Mouse (Mus musculus) cerebellum, postnatal 25 days (tissue): ENCODE measurements around the gene Pam.
"Not testable (repeated sequence)": the region's sequence is repeated elsewhere in the genome, so short reads cannot be mapped to it uniquely, and the experiment has no call there.

ENCODE experiments used
- DNase-seq, 2 experiments: peaks; one replicate each; pipeline ENCODE4 v3.0.0; 2021; ENCODE audit warnings: mixed read lengths in 2 of 2

Gene Pam

DNA sequence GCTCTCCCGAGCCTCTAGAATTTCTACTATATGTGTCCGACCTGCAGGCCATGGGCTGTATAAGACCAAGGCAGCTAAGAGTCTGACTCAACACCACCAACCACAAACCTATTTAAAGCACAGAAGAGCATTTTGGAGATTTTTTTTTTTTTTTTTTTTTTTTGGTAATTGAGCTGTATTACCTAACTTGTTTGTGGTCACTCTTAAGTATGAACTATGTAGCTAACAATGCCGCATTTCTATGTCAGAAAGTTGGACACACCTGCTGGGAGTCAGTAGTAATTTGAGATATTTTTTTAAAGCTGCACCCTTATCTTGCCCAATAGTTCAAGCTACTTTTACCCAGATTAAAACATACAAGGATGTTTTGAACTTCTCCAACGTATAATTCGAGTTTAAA, 66.4 kb downstream of the Pam start:
- no peak for DNase-seq

DNA sequence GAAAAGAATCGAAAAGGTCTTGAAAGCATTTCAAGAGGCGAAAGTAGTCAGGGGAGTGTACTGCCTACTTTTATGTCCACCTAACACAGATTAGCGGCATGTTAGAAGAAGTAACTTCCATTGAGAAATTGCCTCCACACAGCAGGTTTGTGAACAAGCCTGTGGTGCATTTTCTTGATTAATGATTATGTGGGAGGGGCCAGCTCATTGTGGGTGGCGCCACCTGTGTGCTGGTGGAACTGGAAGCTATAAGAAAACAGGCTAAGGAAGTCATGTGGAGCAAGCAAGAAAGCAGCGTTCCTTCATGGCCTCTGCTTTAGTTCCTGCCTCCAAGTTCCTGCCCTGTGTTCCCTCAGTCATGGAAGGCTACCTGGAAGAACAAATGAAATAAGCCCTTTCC, 67.0 kb downstream of the Pam start:
- DNase-seq, result no peak

DNA sequence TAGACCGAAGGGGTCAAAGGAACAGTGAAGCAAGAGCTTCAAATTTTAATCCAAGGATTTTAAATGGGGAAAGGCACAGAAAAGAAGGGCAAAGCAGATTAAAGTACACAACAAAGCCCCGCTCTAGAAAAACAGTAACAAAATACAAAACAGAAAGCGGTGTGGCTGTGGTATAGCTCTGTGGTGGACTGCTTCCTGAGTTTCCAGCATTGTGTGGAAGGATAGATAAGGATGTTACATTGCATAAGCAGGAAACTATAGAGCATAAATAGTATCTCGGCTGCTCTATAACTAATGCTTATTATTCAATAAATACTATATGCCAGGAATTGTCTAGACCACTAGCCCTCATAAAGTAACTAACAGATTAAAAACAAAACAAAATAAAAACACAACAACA, 67.5 kb downstream of the Pam start:
- no peak for DNase-seq

DNA sequence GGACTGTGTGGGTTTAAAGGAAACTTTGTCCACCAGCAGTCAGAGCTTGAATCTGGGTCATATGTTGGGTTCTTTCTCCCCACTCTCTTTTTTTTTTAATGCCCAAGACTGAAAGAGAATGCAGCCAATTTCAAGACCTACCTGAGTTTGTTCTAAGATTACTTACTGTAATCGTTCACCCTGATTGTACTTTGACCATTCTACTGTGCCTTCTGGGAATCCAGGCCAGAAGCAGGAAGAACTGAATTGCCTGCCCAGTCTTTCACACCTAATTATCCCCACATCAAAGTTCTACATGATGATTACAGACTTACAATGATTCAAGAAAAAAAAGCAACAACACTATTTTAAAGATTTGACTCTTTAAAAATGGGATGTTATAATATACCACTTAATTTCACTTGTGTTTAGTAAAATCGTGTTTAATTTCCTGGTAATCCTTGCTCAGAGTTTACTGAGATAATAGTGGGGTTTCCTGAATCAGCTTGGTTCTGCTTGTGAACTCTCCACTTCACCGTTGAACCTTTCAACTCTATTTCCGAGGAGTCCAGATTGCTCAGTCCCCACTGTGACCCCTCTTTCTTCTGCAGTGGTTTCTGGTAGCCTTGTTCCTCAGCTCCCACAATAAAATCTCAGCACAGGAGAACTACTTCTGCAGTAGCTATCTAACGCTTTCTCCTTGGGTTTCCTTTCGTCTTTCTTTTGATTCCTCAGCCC, 69.4 kb downstream of the Pam start:
- no peak for DNase-seq

DNA sequence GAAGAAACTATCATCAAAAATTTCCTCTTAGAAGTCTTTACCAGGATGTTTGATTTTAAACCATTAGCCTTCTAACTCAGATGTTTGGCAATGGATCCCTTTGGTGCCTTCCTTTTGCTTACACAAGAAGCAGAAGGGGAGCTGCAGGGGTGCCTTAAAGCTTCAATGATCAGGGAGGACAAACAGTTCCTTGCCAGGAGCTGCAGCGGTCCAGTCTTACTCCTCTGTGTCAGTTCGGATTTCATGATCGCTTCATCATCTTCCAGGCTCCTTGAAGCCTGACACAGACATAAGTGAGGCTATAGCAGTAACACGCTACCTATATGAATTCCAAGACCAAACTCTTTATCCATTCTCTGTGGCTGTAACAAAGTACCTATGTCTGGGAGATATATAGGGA, 71.6 kb downstream of the Pam start:
- DNase-seq, result no peak

DNA sequence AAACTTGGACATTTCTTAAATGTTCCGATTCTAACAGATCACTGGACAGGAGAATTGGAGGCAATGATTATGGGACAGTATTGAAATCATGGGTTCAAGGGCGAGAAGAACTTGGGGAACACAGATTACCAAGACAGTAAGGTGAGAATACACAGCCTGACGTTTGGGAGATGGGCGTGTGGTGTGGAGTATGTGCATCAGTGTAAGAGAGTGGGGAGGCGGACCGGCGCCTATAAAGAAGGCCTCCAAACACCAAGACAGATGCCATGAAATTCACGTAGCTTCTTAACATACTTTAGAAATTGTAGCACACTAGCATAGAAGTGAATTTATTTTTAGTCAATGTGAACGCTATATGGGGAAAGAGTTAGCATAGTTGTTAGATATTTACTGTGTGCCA, 76.5 kb downstream of the Pam start:
- DNase-seq, result no peak

DNA sequence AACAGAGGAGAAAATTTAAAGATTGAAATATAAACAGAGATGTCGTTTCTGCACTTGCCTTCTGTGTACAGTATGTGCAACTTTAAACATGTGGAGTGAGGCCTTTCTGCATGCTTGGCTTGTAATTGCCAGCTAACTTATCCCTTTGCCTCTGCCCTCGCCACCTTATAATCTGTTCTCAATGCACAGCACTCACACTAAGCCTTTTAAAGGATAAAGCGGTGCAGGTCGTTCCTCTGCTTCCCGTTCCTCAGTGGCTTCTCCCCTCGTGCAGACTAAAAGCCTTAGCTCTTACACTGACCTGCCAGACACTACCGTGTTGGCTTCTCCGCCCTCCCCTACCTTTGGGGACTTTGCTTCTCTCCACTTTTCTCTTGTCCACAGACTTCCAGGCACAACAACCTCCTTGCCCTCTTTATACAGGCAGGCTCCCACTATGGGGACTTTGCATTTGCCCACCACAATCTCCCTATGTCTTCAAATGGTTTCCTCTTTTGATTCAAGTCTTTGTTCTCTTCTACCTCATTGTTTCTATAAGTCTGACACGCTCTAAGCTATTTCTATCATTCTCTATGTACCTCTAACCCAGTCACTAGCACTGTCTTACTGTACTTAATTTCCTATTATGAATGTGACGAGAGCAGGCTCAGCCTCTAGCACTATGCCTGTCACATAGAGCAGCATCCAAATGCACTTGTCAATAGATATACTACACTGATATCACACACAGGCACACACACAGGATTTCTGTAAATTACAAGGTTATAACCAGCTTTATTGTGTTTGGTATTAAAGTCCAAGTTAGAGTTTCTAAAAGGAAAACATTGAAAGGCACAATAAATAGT, 79.2 kb downstream of the Pam start:
- no peak for DNase-seq

DNA sequence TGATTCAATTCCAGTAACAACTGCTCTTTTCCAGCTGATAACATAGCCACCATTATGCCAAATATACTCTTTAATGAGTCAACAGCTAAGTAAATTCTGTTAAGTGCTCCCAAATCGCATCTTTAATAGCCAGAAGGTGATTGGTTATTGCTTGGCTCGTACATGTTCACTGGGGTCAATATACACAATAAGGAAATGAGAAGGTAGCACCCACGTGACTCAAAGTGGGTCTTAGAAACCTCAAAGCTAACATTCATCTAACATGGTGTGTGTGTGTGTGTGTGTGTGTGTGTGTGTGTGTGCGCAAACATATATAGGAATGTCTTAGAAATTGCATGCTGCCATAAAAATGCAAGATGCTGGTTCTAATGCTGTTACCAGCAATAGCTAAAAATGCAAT, 79.9 kb downstream of the Pam start:
- DNase-seq, result no peak

DNA sequence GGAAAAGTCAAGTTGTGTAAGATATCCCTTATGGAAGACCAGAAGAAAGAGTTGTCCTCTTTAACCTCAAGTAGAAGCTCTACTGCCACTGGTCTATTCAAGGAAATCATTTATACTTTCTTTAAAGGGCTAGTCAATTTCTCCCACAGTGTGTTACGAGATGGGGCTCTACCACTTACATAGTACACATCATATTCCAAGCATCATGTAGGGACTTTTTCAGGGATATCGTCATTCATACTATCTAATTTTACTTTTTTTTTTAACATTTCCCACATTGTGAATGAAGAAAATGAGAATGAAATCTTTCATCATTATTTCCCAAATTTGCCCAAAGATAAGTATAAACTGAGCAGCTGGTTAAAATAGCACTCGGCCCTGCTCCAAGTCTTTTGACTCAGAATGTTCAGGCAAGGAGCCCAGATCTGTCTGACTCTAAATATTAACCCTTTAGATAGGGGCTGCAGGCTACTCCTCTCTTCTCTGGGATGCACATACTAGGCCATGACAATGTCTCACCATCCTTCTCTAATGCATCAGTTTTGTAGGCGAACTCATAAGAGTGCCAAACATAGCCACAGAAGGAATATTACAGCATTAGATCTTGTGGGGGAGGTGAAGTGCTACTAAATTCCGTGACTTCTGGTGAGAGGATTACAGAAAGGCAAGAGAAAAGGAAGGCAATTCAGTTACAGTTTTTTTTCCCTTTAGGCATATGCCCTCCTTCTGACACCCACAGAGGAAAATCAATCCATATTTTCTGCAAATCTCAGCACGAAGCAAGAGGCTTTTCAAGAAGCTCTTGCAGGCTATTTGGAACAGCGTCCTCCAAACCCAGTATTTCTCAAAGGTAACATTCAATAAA, 92.7 kb downstream of the Pam start:
- peak; percentile 17 to 57 for DNase-seq

DNA sequence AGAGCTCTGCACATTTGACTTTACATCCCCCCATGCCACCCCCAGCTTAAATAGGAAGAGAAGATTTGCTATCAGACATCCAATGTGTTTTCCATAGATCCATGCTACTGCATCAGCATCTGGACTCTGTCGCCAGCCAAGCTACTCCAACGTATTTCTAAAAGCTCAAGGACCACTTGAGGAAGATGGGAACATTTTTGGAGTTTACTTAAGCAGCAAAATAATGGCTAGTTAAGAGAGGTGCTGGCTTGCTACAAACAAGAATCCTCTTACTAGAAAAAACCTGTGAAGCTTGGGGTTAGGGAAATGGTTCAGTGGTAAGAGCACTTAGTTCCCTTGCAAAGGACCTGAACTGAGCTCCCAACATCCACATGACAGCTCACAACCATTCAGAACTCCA, 96.0 kb downstream of the Pam start:
- DNase-seq, result no peak

DNA sequence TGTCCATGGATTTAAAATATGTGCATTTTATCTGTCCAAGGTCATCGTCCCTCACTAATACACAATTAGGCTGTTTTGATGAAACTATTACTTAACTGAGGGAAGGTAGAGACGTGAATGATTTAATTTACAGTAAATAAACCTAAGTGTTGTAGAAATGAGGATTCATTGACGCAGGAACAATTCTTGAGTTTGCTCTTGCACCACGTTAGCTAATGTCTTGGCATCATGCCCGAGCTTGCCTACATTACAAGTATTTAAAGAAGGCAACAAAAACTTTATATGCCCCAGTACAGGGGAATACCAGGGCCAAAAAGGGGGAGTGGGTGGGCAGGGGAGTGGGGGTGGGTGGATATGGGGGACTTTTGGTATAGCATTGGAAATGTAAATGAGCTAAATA, 96.5 kb downstream of the Pam start:
- DNase-seq, result not testable (repeated sequence)

DNA sequence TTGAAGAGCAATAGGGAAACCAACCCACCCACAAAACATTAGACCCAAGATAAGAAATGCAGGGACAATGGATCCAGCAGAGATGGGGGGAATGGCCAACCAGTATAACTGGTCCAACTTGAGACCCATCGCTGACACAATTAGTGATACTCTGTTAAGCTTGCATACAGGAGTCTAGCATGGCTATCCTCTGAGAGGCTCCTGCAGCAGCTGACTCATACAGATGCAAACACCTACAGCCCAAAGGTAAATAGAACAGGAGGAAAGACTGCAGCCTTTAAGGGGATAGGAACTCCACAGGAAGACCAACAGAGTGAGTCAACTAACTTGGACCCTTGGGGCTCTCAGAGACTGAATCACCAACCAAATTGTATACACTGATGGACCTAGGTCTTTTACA, 98.4 kb downstream of the Pam start:
- DNase-seq, result no peak

DNA sequence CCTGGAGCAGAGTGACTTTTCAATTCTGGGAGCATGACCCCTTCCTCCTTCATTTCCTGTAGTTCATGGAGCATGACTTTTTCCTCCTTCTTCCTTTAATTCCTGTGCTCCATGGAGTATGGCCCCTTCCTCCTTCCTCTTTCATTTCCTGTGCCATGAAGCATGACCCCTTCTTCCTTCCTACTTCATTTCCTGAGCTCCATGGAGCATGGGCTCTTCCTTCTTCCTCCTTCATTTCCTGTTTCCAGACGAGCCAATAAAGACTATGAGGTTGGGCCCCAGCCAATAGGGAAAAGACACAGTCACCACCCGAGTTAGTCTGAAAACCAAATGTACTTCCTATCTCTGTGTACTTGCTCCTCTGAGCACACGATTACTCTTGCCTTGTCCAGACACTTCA, 103.5 kb downstream of the Pam start:
- DNase-seq, result no peak

DNA sequence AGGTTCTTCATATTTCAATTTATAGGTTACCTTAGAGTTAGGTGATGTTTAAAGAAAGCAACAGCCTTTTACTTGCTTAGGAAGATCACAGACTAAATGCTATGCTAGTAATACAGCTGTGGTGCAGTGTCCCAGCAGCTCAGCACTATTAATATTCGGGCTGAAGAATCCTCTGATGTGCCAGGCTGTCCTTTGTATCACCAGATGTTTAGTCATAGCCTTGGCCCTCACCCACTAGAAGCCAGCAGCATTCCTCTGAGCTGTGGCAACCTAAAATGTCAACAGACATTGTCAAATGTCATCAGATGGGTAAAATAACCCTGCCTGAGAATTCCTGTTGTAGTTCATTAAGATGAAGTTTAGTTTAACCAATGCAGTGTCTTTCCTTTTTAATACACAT, 112.3 kb downstream of the Pam start:
- no peak for DNase-seq

DNA sequence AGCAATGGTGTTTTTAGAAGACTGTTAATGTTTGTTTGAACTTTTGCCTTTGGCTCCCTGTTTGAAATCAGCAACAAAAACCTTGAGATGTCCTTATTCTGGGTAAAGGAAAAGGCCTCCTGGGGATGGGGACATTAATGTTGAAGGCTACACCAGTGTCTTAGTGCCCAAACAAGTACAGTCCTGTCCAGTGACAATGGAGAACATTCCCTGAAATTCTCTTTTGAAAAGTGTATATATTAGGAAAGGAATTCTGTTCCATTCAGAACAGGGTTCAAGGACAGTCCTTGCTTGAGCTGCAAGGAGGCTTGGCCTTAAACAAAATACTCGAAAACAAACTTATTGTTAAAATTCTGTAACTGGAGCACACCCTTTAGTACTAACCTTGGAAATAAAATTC, 116.0 kb downstream of the Pam start:
- no peak for DNase-seq

DNA sequence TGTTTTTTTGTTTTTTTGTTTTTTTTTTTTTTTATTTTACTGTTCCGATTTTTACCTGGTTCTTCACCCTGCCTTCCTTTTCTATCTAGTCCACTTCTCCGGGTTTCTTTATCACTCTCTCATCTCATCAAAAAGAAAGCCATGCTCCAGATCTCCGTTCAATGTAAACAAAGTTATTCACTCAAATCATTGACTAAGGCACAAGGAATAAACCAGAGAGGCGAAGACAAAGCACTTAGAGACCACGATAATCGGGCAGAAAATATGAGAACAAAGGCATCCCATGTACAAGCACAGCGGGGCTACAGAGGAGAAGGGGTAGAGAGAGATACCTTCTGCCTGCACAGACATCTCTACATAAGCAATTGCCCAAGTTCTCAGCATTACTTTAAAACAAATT, 117.9 kb downstream of the Pam start:
- no peak for DNase-seq

DNA sequence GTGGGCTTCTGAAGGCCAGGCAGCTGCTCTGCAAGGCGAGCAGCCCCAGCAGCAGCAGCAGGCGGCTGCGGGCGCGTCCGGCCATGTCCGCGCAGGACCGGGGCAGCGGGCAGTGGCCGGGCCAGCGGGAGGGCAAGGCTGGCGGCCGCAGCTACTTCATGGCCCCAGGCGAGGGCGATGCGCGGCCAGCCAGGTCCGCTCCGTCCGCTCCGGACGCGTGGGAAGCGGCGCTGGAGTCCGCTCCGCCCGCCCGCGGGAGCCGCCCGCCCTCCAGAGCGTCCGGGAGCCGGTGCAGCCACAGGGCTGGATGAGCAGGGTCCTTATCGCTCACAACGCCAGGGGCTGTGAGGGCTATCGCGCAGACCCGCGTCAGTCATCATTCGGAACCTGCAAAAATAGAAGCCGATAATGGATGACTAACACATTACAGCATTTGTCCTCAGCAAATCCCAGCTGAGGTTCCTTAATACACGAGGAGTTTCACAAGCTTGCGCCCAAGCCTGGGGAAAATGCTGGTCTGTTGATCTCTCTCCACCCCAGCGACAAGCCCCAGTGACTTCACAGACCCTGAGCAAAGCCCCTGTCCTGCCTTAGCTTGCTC, 118.5 kb downstream of the Pam start:
- DNase-seq, result peak; percentile 75 to 84

DNA sequence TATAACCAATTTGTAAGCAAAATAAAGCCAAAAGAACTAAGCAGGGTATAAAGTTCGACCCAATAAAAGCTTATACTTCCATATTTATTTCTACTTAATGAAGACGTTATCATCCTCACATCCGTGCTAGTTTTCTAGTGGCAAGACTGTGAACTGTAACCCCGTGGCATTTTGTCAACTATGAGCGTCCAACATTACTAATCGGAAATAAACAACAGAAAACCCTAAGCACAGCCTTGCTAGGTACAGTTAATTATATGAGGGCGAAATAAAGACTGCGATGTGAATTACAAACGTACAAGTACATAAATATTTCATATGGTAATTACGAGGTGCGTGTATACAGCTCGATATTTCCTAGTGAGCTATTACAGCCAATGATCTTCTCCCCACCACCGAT, 119.4 kb downstream of the Pam start:
- no peak for DNase-seq

DNA sequence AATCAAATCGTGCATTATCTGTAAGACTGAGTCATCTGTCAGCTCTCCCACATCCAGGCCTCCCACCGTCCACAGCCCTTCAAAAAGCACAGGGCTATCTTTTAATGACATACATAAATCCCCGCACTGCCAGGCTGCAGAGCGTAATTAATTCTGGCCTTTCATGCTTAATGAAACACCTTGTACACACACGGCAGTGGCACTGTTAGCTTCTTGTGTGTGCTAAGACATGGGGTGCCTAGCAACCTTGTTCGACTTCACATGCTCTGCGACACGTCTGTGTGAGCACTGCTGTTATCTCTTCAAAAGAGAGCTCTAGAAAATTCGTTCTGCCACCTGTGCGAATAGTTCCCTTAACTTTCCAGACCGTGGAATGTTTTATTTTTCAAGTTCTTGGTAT, 120.5 kb downstream of the Pam start:
- no peak for DNase-seq

DNA sequence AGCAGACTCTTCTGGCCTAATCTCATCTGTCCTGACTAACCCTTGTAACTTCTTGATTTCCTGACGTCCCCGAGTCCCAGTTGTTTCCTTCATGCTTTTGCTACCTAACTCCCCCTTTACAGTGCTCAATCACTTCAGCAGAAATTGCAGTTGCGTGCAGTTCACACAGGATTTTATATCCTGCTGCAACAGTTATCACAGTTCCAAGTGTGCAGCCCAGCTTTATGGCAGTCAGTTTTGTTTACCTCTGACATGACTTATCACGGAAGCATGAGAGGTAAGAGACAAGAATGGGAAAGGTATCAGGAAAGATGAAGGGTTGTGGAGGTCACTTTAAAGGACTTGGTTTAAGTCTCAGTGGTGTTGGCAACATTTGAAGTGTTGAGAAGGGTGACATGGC, 125.7 kb downstream of the Pam start:
- no peak for DNase-seq

DNA sequence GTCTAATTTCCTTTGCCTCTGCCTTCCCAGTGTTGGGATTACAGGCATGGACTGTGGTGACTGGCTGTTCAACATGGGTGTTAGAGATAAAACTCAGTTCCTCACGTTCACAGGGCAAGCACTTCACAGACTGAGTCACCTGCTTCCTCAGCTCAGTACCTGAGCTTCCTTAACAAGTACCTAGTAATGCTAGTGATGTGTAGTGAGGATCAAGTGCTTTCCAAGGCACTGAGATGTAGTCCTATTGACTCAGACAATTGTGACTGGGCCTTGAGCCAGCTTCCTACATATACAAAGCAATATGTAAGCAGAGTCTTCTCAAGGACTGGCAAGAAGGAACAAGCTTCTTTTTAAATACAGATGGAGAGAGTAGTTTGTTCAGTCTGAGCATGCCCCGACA, 131.7 kb downstream of the Pam start:
- DNase-seq, result no peak

DNA sequence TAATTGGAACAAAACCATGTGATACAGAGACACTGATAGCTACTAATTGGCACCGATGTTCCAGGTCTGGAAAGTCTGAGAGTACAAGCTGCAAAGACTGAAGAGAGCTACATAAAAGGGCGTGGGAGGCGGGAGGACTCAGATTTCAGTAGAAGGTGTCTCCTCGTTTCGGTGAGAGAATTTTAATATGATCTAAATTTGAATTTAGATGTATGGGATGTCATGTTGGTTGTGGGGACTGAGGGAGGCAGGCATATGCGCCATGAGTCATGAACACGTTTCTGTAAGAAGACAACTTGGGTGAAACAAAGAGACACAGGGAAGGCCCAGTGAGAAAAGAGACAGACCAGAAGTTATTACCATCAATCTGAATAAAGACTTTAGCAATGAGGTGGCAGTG, 133.3 kb downstream of the Pam start:
- no peak for DNase-seq

DNA sequence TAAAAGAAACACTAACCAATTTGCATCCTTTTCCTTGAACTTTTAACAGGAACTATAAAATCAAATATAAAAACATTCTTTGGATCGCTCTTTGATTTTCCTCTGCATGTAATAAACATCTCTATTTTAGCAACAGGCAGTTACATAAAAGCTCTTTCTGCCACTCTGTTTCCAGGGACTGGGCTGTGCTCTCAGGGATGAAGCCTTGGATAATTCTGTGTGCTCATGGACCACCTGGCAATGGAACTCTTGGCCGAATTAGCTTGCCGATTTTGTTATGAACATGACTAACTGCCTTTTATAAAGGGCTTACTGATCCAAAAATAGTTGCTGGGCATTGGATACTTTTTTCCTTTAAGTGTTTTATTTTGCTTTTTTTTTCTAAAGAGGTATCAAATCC, 134.8 kb downstream of the Pam start:
- DNase-seq, result no peak
